Mouse (Mus musculus) ES-E14 (cell line): ENCODE results near the gene Tars2. TPM values are rescaled to one million over a fixed set of nuclear protein-coding genes. Genes with fewer than 3 reads are reported as not detected.

Experiments used
- DNase-seq: peaks from one replicate; pipeline ENCODE4 v3.0.0-alpha.2; 2013; ENCODE audit warnings: low read depth, low spot score
- H3K27ac ChIP-seq: 2 replicates; pipeline ENCODE4 v1.5.1; 2012; ENCODE audit warnings: low read depth, mild to moderate bottlenecking, low read length, moderate library complexity, mixed read lengths; ENCODE audit not compliant: poor library complexity, insufficient read depth, severe bottlenecking
- H3K36me3 ChIP-seq: 2 replicates; pipeline ENCODE4 v1.6.1; 2012; ENCODE audit warnings: mild to moderate bottlenecking, low read length, moderate library complexity, mixed read lengths; ENCODE audit not compliant: control insufficient read depth, poor library complexity, insufficient read depth, severe bottlenecking
- H3K4me1 ChIP-seq, 2 experiments: fragments of 150-350 bp in 1 of 2; sonication (generic) in 1 of 2; 2 replicates each; pipeline ENCODE4 v1.6.1; 2012; ENCODE audit warnings: low read length in 2 of 2, mild to moderate bottlenecking in 1 of 2, mixed read lengths in 1 of 2; ENCODE audit not compliant: control insufficient read depth in 2 of 2, insufficient read depth in 2 of 2, poor library complexity in 1 of 2
- H3K4me3 ChIP-seq, 2 experiments: fragments of 150-350 bp in 1 of 2; sonication (generic) in 1 of 2; 2 replicates each; pipeline ENCODE4 v1.5.1; 2012; ENCODE audit warnings: low read length in 2 of 2, low read depth in 1 of 2, mild to moderate bottlenecking in 1 of 2, mixed read lengths in 1 of 2; ENCODE audit not compliant: insufficient read depth in 1 of 2, poor library complexity in 1 of 2, severe bottlenecking in 1 of 2
- H3K9ac ChIP-seq: 2 replicates; pipeline ENCODE4 v1.6.1; 2012; ENCODE audit warnings: low read depth, mild to moderate bottlenecking, low read length, mixed read lengths; ENCODE audit not compliant: poor library complexity, insufficient read depth, severe bottlenecking
- H3K9me3 ChIP-seq: fragments of 150-350 bp; sonication (generic); 2 replicates; pipeline ENCODE4 v1.6.1; 2012; ENCODE audit warnings: low read depth, mild to moderate bottlenecking, low read length; ENCODE audit not compliant: control insufficient read depth, insufficient read depth
- CHD2 ChIP-seq: IDR thresholded peaks from 2 replicates; pipeline ENCODE4 v1.6.1; 2014; ENCODE audit warnings: mild to moderate bottlenecking, low read depth, low read length, inconsistent platforms
- HCFC1 ChIP-seq: IDR thresholded peaks from 2 replicates; pipeline ENCODE4 v1.6.1; 2012; ENCODE audit warnings: low read length, inconsistent platforms, borderline replicate concordance; ENCODE audit not compliant: insufficient read depth
- MAFK ChIP-seq: IDR thresholded peaks from 2 replicates; pipeline ENCODE4 v1.6.1; 2014; ENCODE audit warnings: mild to moderate bottlenecking, low read depth, low read length, inconsistent platforms; ENCODE audit not compliant: insufficient read depth
- ZC3H11A ChIP-seq: IDR thresholded peaks from 2 replicates; pipeline ENCODE4 v1.6.1; 2012; ENCODE audit warnings: low read depth, mild to moderate bottlenecking, inconsistent platforms, low read length, borderline replicate concordance
- ZNF384 ChIP-seq: IDR thresholded peaks from 2 replicates; pipeline ENCODE4 v1.6.1; 2012; ENCODE audit warnings: low read depth, low read length, inconsistent platforms
- in situ Hi-C, 2 experiments: fragments of 600-800 bp; cut with MboI; formaldehyde crosslinking; loops; one replicate each; pipeline ENCODE4 v1.15.1; 2025; ENCODE audit warnings: low sequenced_read_pairs in 2 of 2, inconsistent platforms in 1 of 2; ENCODE audit not compliant: unreplicated experiment in 2 of 2
- total RNA-seq: library from RNA; depleted of rRNA; stranded (reverse); fragments of 300-350 nt; gene quantifications from 2 replicates; pipeline ENCODE4 v1.2.3, GENCODE M21; 2012

The Tars2 gene
- total RNA-seq, 1 experiment: 85.9 TPM

- no peak for DNase-seq
- Histone ChIP-seq H3K4me3 (no peak overlapping the region), H3K4me1 (0 out of 4 replicates have a peak, but pooled peaks cover 0 to 3% of the 10 kb centered on the region in 2 experiments), H3K27ac (no peak overlapping the region), H3K36me3 (no peaks in the 10 kb centered on the region; the same call in none of the 2 replicates), H3K9me3 (no peaks in the 10 kb centered on the region), H3K9ac (no peak overlapping the region)
- in situ Hi-C loops: no loop called here
- TF ChIP-seq MAFK: no peak
- TF ChIP-seq HCFC1: no peak
- TF ChIP-seq ZNF384: no peak
- TF ChIP-seq CHD2: no peak
- no peak for TF ChIP-seq ZC3H11A
Observed at GRCm38 (mm10) chr3:95798756-95799155, 38.8 kb upstream of the Tars2 start.

GRCm38 (mm10) chr3:95794299-95794698 is 34.3 kb upstream of the Tars2 start:
- H3K4me3 ChIP-seq: no peak overlapping the region
- no peak for TF ChIP-seq HCFC1
- TF ChIP-seq ZC3H11A: no peak
- TF ChIP-seq MAFK: no peak
- in situ Hi-C loops: no loop called here
- H3K9ac ChIP-seq: no peak overlapping the region
- no peak for DNase-seq
- no peaks in the 10 kb centered on the region for H3K4me1 ChIP-seq
- H3K9me3 ChIP-seq: no peaks in the 10 kb centered on the region
- no peak overlapping the region for H3K27ac ChIP-seq
- H3K36me3 ChIP-seq: no peaks in the 10 kb centered on the region; the same call in none of the 2 replicates

DNA sequence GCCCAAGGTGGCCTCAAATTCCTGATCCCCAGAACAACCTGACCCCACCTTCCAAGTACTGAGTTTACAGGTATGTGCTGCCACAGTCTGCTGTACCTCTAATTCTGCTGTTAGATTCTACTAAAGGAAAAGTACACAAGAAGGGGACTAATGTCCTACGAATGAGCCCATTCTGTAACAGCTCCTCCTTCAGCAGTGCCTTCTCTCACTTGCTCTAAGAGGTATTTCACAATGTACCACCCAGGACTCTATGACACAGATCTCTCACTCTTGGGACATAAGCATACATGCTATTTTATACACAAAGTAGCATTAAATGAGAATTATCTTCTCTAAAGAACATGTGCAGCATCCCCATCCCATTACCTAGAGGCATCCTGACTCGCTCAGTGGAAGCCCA is 33.7 kb upstream of the Tars2 start:
- Histone ChIP-seq H3K9ac (no peak overlapping the region), H3K36me3 (no peaks in the 10 kb centered on the region; the same call in none of the 2 replicates), H3K27ac (no peak overlapping the region), H3K4me3 (no peak overlapping the region), H3K4me1 (no peaks in the 10 kb centered on the region), H3K9me3 (no peaks in the 10 kb centered on the region)
- no peak for DNase-seq
- no peak for TF ChIP-seq HCFC1
- no peak for TF ChIP-seq ZC3H11A
- TF ChIP-seq MAFK: no peak
- no peak for TF ChIP-seq CHD2
- TF ChIP-seq ZNF384: no peak
- in situ Hi-C loops: no loop called here

DNA sequence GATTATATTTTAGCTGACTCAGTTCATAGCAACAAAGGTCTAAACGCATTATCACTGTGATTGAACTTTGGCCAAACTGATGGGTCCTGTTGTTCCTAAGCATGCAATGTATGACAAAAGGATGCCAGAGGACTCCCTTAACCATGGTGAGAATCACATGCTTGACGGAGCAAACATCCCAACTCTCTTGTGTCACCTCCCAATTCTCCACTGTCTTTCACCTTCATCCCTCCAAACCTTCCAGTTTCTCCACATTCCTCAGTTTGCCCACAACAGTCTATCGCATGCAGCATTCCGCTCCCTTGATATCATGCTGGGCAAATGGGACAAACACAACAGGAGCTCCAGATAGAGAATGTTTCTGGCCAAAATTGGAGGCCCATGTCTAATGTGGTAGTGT is 25.5 kb upstream of the Tars2 start:
- Histone ChIP-seq H3K27ac (no peak overlapping the region), H3K36me3 (peaks cover 12% of the 10 kb centered on the region), H3K4me3 (no peak overlapping the region), H3K9me3 (no peaks in the 10 kb centered on the region), H3K9ac (no peak overlapping the region), H3K4me1 (no peaks in the 10 kb centered on the region)
- DNase-seq: no peak
- in situ Hi-C loops: no loop called here
- TF ChIP-seq HCFC1: no peak
- peak; percentile 67 for TF ChIP-seq MAFK
- no peak for TF ChIP-seq ZNF384
- no peak for TF ChIP-seq ZC3H11A

- Histone ChIP-seq H3K4me1 (no peaks in the 10 kb centered on the region), H3K9ac (no peak overlapping the region), H3K4me3 (no peak overlapping the region), H3K9me3 (no peaks in the 10 kb centered on the region), H3K27ac (no peak overlapping the region), H3K36me3 (peaks cover 15% of the 10 kb centered on the region)
- in situ Hi-C loops: no loop called here
- DNase-seq: no peak
- TF ChIP-seq ZNF384 (no peak), ZC3H11A (peak; percentile 49)
Observed at GRCm38 (mm10) chr3:95771985-95772384, 12.0 kb upstream of the Tars2 start.
